Mouse (Mus musculus) adrenal gland, postnatal 14 days (tissue): ENCODE results near the gene Dut. TPM values are rescaled to one million over a fixed set of nuclear protein-coding genes. Genes with fewer than 3 reads are reported as not detected.

ENCODE experiments used
- DNase-seq: peaks from one replicate; pipeline ENCODE4 v3.0.0; 2021; ENCODE audit warnings: mixed read lengths
- total RNA-seq: library from RNA; stranded (reverse); gene quantifications from 2 replicates; pipeline ENCODE4 v1.2.3, GENCODE M21; 2021

Gene Dut
- total RNA-seq, 1 experiment from 2014 or later, result 39.4 TPM

DNA sequence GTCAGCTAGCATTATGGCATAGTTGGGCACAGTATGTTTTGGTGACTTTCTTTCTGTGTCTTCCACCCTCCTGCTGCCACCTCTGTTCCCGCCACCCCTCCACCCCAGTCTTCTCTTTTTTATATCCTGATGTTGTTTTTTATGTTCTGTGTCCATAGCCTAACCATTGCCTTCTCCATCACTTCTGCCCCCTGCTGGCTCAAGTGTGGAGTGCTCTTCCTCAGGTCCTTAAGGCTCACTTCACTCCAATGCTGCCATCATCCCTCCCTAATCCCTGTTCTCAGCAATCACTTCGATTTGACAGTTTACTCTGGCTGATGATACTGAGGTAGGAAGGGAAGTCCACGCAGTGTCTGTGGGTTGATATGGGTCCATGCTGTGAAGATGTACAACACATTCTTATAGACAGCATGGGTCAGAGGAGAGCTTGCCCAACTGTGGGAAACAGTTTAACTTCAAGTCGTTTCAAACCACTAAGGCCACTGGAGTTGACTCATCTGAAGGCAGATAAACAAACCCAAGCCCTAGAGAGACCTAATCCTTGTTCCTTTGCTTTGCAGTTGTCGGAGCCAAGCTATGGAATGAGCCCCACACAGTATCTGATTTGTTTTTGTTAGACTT lies 56.9 kb downstream of the Dut start:
- DNase-seq, result no peak

GRCm38 (mm10) chr2:125304746-125305145 lies 57.8 kb downstream of the Dut start:
- no peak for DNase-seq

- no peak for DNase-seq
Observed at GRCm38 (mm10) chr2:125305671-125306070, 58.7 kb downstream of the Dut start.

Other genes starting within 250 kb of the Dut start
- 0.19 TPM in 1 of 2 replicates, not detected in the other for gene Slc24a5, start 179.1 kb upstream of the Dut start, total RNA-seq
- 37.3 and 37.7 TPM in 2 replicates for gene Myef2, start 123.5 kb upstream of the Dut start, total RNA-seq
- gene Ctxn2, start 110.5 kb upstream of the Dut start, total RNA-seq, result not detected in 2 replicates
- not detected in 2 replicates for gene Slc12a1, start 94.7 kb upstream of the Dut start, total RNA-seq